Mouse (Mus musculus): Measurements from ENCODE around the gene Plch1. TPM values are rescaled to one million over a fixed set of nuclear protein-coding genes. Genes with fewer than 3 reads are reported as not detected.

The Plch1 gene
- polyA plus RNA-seq, 1 experiment from 2014 or later: 20.4 TPM

DNA sequence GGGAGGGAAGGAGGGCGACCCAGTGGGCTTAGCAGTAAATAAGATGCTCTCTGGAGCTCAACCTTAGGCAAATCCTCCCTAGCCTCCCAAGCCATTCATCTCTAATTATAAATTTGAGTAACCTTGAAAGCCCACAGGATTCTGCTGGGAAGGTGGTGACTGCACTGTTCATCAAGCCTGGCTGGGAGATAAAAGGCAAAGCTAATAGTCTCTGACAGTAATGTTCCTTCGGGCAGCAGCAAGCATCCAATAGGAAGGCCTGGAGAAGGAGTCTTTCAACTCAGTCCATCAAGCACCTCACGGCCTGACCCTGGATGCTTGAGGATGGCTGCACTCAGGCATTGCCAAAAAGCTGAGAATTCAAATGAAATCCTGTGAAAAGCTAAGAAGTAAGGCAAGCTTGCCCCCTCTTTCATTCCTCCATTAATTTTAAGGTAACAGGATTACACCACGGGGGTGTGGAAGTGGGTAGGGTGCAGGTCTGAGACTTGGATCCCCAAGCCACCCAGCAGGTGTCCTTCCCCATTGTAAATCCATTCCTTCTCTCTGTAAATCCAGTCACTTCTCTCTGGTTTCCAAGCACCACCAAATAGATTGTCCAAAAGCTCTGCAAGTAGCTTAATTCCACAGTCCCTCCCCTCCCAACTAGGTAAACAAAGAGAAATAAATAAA lies 20.1 kb downstream of the Plch1 start:
- Histone ChIP-seq H3K4me3 (ENCODE audit: low read length) (no peak overlapping the region), H3K36me3 (ENCODE audit: control insufficient read depth, insufficient read depth, low read length) (no peaks in the 10 kb centered on the region), H3K27me3 (ENCODE audit: control insufficient read depth, insufficient read depth, low read length) (no peaks in the 10 kb centered on the region), H3K27ac (ENCODE audit: low read depth, low read length) (no peak overlapping the region), H3K4me2 (replicated peaks; ENCODE audit: low read depth, low read length) (no peak overlapping the region), H3K9me3 (ENCODE audit: control insufficient read depth, low read length) (no peaks in the 10 kb centered on the region), H3K9ac (ENCODE audit: low read depth, low read length) (no peak overlapping the region), H3K4me1 (ENCODE audit: control insufficient read depth, insufficient read depth, low read length) (no peaks in the 10 kb centered on the region)
- peak; percentile 72; the same call in 1 of the 2 replicates for ATAC-seq (ENCODE audit: low FRiP score, low TSS enrichment)
- WGBS: 37% methylated on average over 4 of the region's 4 CpGs

DNA sequence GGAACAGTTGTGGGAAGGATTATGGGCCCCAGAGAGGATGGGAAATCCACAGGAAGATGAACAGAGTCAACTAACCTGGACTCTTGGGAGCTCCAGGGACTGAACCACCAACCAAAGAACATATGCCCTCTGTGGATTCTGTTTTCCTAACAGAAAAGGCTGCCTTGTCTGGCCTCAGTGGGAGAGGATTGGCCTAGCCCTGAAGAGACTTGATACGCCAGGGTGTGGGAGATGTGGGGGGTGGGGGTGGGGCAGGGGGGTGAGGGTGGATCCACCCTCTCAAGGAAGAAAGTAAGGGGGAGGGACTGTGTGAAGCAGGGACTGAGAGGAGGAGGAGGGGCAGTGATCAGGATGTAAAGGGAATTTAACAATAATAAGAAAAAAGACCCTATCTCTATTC lies 26.5 kb downstream of the Plch1 start:
- no peaks in the 10 kb centered on the region for H3K9me3 ChIP-seq (ENCODE audit: control insufficient read depth, low read length)
- H3K4me2 ChIP-seq (replicated peaks; ENCODE audit: low read depth, low read length): no peak overlapping the region
- no peaks in the 10 kb centered on the region for H3K4me1 ChIP-seq (ENCODE audit: control insufficient read depth, insufficient read depth, low read length)
- H3K36me3 ChIP-seq (ENCODE audit: control insufficient read depth, insufficient read depth, low read length): no peaks in the 10 kb centered on the region
- 14% methylated on average over 1 of the region's 1 CpGs for WGBS
- H3K27ac ChIP-seq (ENCODE audit: low read depth, low read length): no peak overlapping the region
- ATAC-seq (ENCODE audit: low FRiP score, low TSS enrichment): no peak
- no peaks in the 10 kb centered on the region for H3K27me3 ChIP-seq (ENCODE audit: control insufficient read depth, insufficient read depth, low read length)
- H3K4me3 ChIP-seq (ENCODE audit: low read length): no peak overlapping the region
- no peak overlapping the region for H3K9ac ChIP-seq (ENCODE audit: low read depth, low read length)

GRCm38 (mm10) chr3:63871249-63871648 lies 28.0 kb downstream of the Plch1 start:
- WGBS: 30% methylated on average over 2 of the region's 2 CpGs

DNA sequence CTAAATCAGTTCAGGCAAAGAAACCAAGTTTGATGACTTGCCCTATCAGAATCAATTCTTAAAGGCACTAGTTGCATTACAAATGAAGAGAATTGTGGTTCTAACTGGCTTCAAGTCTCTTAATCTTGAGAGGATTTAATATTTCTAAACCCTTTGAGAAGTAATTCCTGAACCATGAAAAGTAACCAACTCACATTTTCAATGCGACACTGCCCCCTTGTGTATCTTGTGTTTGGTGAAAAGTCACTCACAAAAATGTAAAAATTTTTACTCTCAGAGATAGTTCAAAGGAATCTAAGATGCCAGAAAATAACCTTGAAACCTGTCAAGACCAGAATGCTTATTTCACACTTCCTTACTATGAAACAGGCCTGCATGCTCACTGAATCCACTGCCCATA lies 31.0 kb downstream of the Plch1 start:
- Histone ChIP-seq H3K4me1 (ENCODE audit: control insufficient read depth, insufficient read depth, low read length) (no peaks in the 10 kb centered on the region), H3K9me3 (ENCODE audit: control insufficient read depth, low read length) (no peaks in the 10 kb centered on the region), H3K9ac (ENCODE audit: low read depth, low read length) (no peak overlapping the region), H3K4me3 (ENCODE audit: low read length) (no peak overlapping the region), H3K4me2 (replicated peaks; ENCODE audit: low read depth, low read length) (no peak overlapping the region), H3K36me3 (ENCODE audit: control insufficient read depth, insufficient read depth, low read length) (no peaks in the 10 kb centered on the region), H3K27me3 (ENCODE audit: control insufficient read depth, insufficient read depth, low read length) (no peaks in the 10 kb centered on the region), H3K27ac (ENCODE audit: low read depth, low read length) (no peak overlapping the region)
- ATAC-seq (ENCODE audit: low FRiP score, low TSS enrichment): no peak
- 60% methylated on average over 1 of the region's 1 CpGs for WGBS

More at GRCm38 (mm10) chr3:63871249-63871648, 28.0 kb downstream of the Plch1 start:
- no peaks in the 10 kb centered on the region for H3K36me3 ChIP-seq (ENCODE audit: control insufficient read depth, insufficient read depth, low read length)
- no peaks in the 10 kb centered on the region for H3K4me1 ChIP-seq (ENCODE audit: control insufficient read depth, insufficient read depth, low read length)
- H3K4me2 ChIP-seq (replicated peaks; ENCODE audit: low read depth, low read length): no peak overlapping the region
- no peaks in the 10 kb centered on the region for H3K9me3 ChIP-seq (ENCODE audit: control insufficient read depth, low read length)
- H3K4me3 ChIP-seq (ENCODE audit: low read length): no peak overlapping the region
- no peaks in the 10 kb centered on the region for H3K27me3 ChIP-seq (ENCODE audit: control insufficient read depth, insufficient read depth, low read length)
- no peak overlapping the region for H3K9ac ChIP-seq (ENCODE audit: low read depth, low read length)
- ATAC-seq (ENCODE audit: low FRiP score, low TSS enrichment): peak; percentile 80
- H3K27ac ChIP-seq (ENCODE audit: low read depth, low read length): no peak overlapping the region; the same call in 1 of the 2 replicates

- 70% methylated on average over 2 of the region's 2 CpGs for WGBS
- Histone ChIP-seq H3K4me2 (replicated peaks; ENCODE audit: low read depth, low read length) (no peak overlapping the region), H3K36me3 (ENCODE audit: control insufficient read depth, insufficient read depth, low read length) (no peaks in the 10 kb centered on the region), H3K9ac (ENCODE audit: low read depth, low read length) (no peak overlapping the region), H3K4me3 (ENCODE audit: low read length) (no peak overlapping the region), H3K4me1 (ENCODE audit: control insufficient read depth, insufficient read depth, low read length) (no peaks in the 10 kb centered on the region), H3K27me3 (ENCODE audit: control insufficient read depth, insufficient read depth, low read length) (no peaks in the 10 kb centered on the region), H3K27ac (ENCODE audit: low read depth, low read length) (no peak overlapping the region), H3K9me3 (ENCODE audit: control insufficient read depth, low read length) (no peaks in the 10 kb centered on the region)
- no peak for ATAC-seq (ENCODE audit: low FRiP score, low TSS enrichment)
Measured at GRCm38 (mm10) chr3:63865069-63865468, 34.2 kb downstream of the Plch1 start.

DNA sequence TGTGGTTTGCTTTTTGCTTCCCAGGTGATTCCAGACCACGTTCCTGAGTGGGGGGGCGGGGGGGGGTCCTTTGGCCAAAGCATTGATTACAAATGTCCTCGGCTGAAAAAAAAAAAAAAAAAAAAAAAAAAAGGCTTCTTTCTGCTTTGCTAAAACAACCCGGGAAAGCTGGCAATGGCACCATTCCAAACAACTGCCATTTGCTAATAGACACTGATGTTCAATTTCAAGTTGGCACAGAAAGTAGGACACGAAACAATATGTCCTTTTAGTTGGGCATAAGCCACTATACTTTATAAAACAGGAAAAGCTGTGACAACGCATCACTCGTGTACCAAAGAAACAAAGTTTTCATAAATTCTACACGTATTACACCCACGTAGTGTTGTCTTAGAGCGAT lies 36.6 kb downstream of the Plch1 start:
- ATAC-seq (ENCODE audit: low FRiP score, low TSS enrichment): no peak
- Histone ChIP-seq H3K4me1 (ENCODE audit: control insufficient read depth, insufficient read depth, low read length) (no peaks in the 10 kb centered on the region), H3K36me3 (ENCODE audit: control insufficient read depth, insufficient read depth, low read length) (no peaks in the 10 kb centered on the region), H3K27me3 (ENCODE audit: control insufficient read depth, insufficient read depth, low read length) (no peaks in the 10 kb centered on the region), H3K27ac (ENCODE audit: low read depth, low read length) (no peak overlapping the region), H3K4me2 (replicated peaks; ENCODE audit: low read depth, low read length) (no peak overlapping the region), H3K9ac (ENCODE audit: low read depth, low read length) (no peak overlapping the region), H3K9me3 (ENCODE audit: control insufficient read depth, low read length) (no peaks in the 10 kb centered on the region), H3K4me3 (ENCODE audit: low read length) (no peak overlapping the region)
- WGBS: 84% methylated on average over 10 of the region's 10 CpGs

DNA sequence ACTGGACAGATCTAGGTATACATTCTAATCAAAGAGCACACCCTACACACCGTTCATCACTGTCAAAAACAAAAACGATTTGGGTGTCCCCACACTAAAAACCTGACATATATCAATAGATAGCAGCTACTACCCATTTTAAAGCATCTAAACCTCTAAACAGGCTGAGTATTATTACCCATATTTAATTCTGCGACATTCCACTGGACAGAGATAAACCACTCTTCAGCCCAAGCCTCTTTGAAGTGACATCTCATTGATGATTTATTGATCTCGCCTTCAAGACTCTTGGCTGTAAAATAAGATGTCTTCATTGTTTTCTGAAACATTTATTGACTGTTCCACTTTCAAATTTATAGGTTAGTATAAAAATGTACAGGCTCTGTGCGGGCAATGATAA lies 46.4 kb downstream of the Plch1 start:
- peak; percentile 79 for ATAC-seq (ENCODE audit: low FRiP score, low TSS enrichment)
- Histone ChIP-seq H3K4me1 (ENCODE audit: control insufficient read depth, insufficient read depth, low read length) (no peaks in the 10 kb centered on the region), H3K27me3 (ENCODE audit: control insufficient read depth, insufficient read depth, low read length) (no peaks in the 10 kb centered on the region), H3K36me3 (ENCODE audit: control insufficient read depth, insufficient read depth, low read length) (no peaks in the 10 kb centered on the region), H3K4me2 (replicated peaks; ENCODE audit: low read depth, low read length) (no peak overlapping the region), H3K9ac (ENCODE audit: low read depth, low read length) (no peak overlapping the region), H3K27ac (ENCODE audit: low read depth, low read length) (no peak overlapping the region), H3K9me3 (ENCODE audit: control insufficient read depth, low read length) (no peaks in the 10 kb centered on the region), H3K4me3 (ENCODE audit: low read length) (no peak overlapping the region)
- 45% methylated on average over 5 of the region's 5 CpGs for WGBS

GRCm38 (mm10) chr3:63851125-63851698 lies 48.1 kb downstream of the Plch1 start:
- Histone ChIP-seq H3K27ac (ENCODE audit: low read depth, low read length) (no peak overlapping the region), H3K4me1 (ENCODE audit: control insufficient read depth, insufficient read depth, low read length) (no peaks in the 10 kb centered on the region), H3K27me3 (ENCODE audit: control insufficient read depth, insufficient read depth, low read length) (no peaks in the 10 kb centered on the region), H3K4me2 (replicated peaks; ENCODE audit: low read depth, low read length) (no peak overlapping the region), H3K4me3 (ENCODE audit: low read length) (no peak overlapping the region), H3K36me3 (ENCODE audit: control insufficient read depth, insufficient read depth, low read length) (no peaks in the 10 kb centered on the region), H3K9ac (ENCODE audit: low read depth, low read length) (no peak overlapping the region), H3K9me3 (ENCODE audit: control insufficient read depth, low read length) (no peaks in the 10 kb centered on the region)
- ATAC-seq (ENCODE audit: low FRiP score, low TSS enrichment): no peak
- WGBS: 61% methylated on average over 12 of the region's 12 CpGs

GRCm38 (mm10) chr3:63849765-63850346 lies 49.4 kb downstream of the Plch1 start:
- 42% methylated on average over 10 of the region's 10 CpGs for WGBS
- no peaks in the 10 kb centered on the region for H3K9me3 ChIP-seq (ENCODE audit: control insufficient read depth, low read length)
- ATAC-seq (ENCODE audit: low FRiP score, low TSS enrichment): no peak

More at GRCm38 (mm10) chr3:63849765-63850346, 49.4 kb downstream of the Plch1 start:
- H3K36me3 ChIP-seq (ENCODE audit: control insufficient read depth, insufficient read depth, low read length): no peaks in the 10 kb centered on the region
- H3K27ac ChIP-seq (ENCODE audit: low read depth, low read length): no peak overlapping the region
- no peak overlapping the region for H3K4me3 ChIP-seq (ENCODE audit: low read length)
- no peaks in the 10 kb centered on the region for H3K4me1 ChIP-seq (ENCODE audit: control insufficient read depth, insufficient read depth, low read length)
- no peak overlapping the region for H3K9ac ChIP-seq (ENCODE audit: low read depth, low read length)
- no peak overlapping the region for H3K4me2 ChIP-seq (replicated peaks; ENCODE audit: low read depth, low read length)
- no peaks in the 10 kb centered on the region for H3K27me3 ChIP-seq (ENCODE audit: control insufficient read depth, insufficient read depth, low read length)

Measured in kidney, embryonic 14.5 days (tissue).